Mouse (Mus musculus) hindbrain, embryonic 11.5 days (tissue): ENCODE measurements around the gene Stk11. TPM values are rescaled to one million over a fixed set of nuclear protein-coding genes. Genes with fewer than 3 reads are reported as not detected.
A peak's percentile ranks its signal among the peaks of the same experiment; 100 is the strongest.

ENCODE experiments used
- ATAC-seq: fragments of 200-750 bp; cut with Nextera tagmentation; 2 replicates; pipeline ENCODE4 v1.8.0; 2017; ENCODE audit warnings: mild to moderate bottlenecking, moderate TSS enrichment, moderate library complexity; ENCODE audit not compliant: low FRiP score
- DNase-seq: peaks from one replicate; pipeline ENCODE4 v3.0.0-alpha.2; 2015; ENCODE audit warnings: low spot score
- H3K27ac ChIP-seq: fragments of 300-500 bp; sonication (generic); 2 replicates; pipeline ENCODE4 v1.5.1; 2014; ENCODE audit warnings: mild to moderate bottlenecking, low read depth, low read length
- H3K27me3 ChIP-seq: fragments of 300-500 bp; sonication (generic); 2 replicates; pipeline ENCODE4 v1.6.1; 2014; ENCODE audit warnings: mild to moderate bottlenecking, low read length, moderate library complexity, mixed read lengths; ENCODE audit not compliant: control insufficient read depth, insufficient read depth
- H3K36me3 ChIP-seq: fragments of 300-500 bp; sonication (generic); 2 replicates; pipeline ENCODE4 v1.6.1; 2014; ENCODE audit warnings: mild to moderate bottlenecking, low read length, moderate library complexity, mixed read lengths; ENCODE audit not compliant: control insufficient read depth, insufficient read depth
- H3K4me1 ChIP-seq: fragments of 300-500 bp; sonication (generic); replicated peaks from 2 replicates; pipeline ENCODE4 v1.6.1; 2014; ENCODE audit warnings: low read length, mixed read lengths; ENCODE audit not compliant: control insufficient read depth, insufficient read depth
- H3K4me2 ChIP-seq: fragments of 300-500 bp; sonication (generic); replicated peaks from 2 replicates; pipeline ENCODE4 v1.6.1; 2014; ENCODE audit warnings: mild to moderate bottlenecking, low read depth, low read length
- H3K4me3 ChIP-seq: fragments of 300-500 bp; sonication (generic); 2 replicates; pipeline ENCODE4 v1.5.1; 2014; ENCODE audit warnings: low read depth, low read length
- H3K9ac ChIP-seq: fragments of 300-500 bp; sonication (generic); 2 replicates; pipeline ENCODE4 v1.6.1; 2014; ENCODE audit warnings: low read depth, low read length
- H3K9me3 ChIP-seq: fragments of 300-500 bp; sonication (generic); 2 replicates; pipeline ENCODE4 v1.6.1; 2016; ENCODE audit warnings: low read length; ENCODE audit not compliant: control insufficient read depth
- WGBS: fragments of 180-500 bp; shearing (Covaris S2); extraction: QIAGEN DNeasy Blood & Tissue Kit; methylation state at CpG from one replicate; pipeline ENCODE4 v1.1.7; 2014; 5-methylcytosine and 5-hydroxymethylcytosine counted together
- polyA plus RNA-seq: library from polyadenylated mRNA; unstranded; fragments of >200 nt; fragmentation: Nextera tagmentation; extraction: Ambion mirVana; gene quantifications from 2 replicates; pipeline ENCODE4 v1.2.1, GENCODE M21; 2014

Stk11 gene
- polyA plus RNA-seq, 1 experiment from 2014 or later, result 26.8 TPM

- H3K9ac ChIP-seq, result peak overlapping the region; percentile 100
- H3K4me2 ChIP-seq, result peak overlapping the region; percentile 93
- H3K27ac ChIP-seq, result peak overlapping the region; percentile 100
- H3K4me3 ChIP-seq, result peak overlapping the region; percentile 100
- 46% methylated on average over 3 of the region's 3 CpGs for WGBS
- H3K36me3 ChIP-seq, result peaks cover 48% of the 10 kb centered on the region
- ATAC-seq, result no peak
- no peaks in the 10 kb centered on the region for H3K27me3 ChIP-seq
- DNase-seq, result no peak
- H3K9me3 ChIP-seq, result no peaks in the 10 kb centered on the region
- peaks cover 46% of the 10 kb centered on the region for H3K4me1 ChIP-seq
Measured at GRCm38 (mm10) chr10:80152873-80153260, 37.3 kb downstream of the Stk11 start.

GRCm38 (mm10) chr10:80153713-80154112, 38.1 kb downstream of the Stk11 start:
- no peak for ATAC-seq
- peaks cover 48% of the 10 kb centered on the region for H3K4me1 ChIP-seq
- 82% methylated on average over 19 of the region's 19 CpGs for WGBS
- peaks cover 48% of the 10 kb centered on the region for H3K36me3 ChIP-seq
- DNase-seq, result no peak
- no peaks in the 10 kb centered on the region for H3K27me3 ChIP-seq
- H3K9me3 ChIP-seq, result no peaks in the 10 kb centered on the region
- H3K9ac ChIP-seq, result no peak overlapping the region; the same call in 1 of the 2 replicates
- peak overlapping the region; percentile 100 for H3K4me3 ChIP-seq
- peak overlapping the region; percentile 100; the same call in 1 of the 2 replicates for H3K27ac ChIP-seq
- H3K4me2 ChIP-seq, result no peak overlapping the region; the same call in 1 of the 2 replicates

DNA sequence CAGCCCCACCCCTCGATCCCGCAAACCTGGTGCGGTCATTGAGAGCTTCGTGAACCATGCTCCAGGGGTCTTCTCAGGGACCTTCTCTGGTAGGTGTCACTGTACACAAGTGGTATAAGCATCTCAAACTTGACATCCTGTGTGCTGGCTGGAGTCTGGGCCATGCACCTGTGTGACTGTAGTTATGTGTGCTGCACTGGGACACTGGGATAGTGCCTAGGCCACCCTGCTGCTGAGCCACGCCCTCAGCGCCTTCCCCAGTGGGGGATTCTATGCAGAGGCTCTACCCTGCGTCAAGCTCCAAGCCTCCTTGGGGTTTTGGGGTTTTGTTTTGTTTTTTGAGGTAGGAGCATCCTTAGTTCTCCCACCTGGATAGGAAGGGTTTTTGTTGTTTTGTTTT, 38.8 kb downstream of the Stk11 start:
- no peak overlapping the region; the same call in 1 of the 2 replicates for H3K4me3 ChIP-seq
- peaks cover 48% of the 10 kb centered on the region for H3K36me3 ChIP-seq
- no peak overlapping the region for H3K9ac ChIP-seq
- H3K4me1 ChIP-seq, result peaks cover 52% of the 10 kb centered on the region
- H3K4me2 ChIP-seq, result no peak overlapping the region
- 85% methylated on average over 7 of the region's 7 CpGs for WGBS
- DNase-seq, result no peak
- no peaks in the 10 kb centered on the region for H3K27me3 ChIP-seq
- H3K27ac ChIP-seq, result 0 out of 2 replicates have a peak overlapping the region, but pooled peaks have one; percentile 24
- no peaks in the 10 kb centered on the region for H3K9me3 ChIP-seq
- ATAC-seq, result no peak

GRCm38 (mm10) chr10:80155277-80155676, 39.7 kb downstream of the Stk11 start:
- ATAC-seq, result no peak

GRCm38 (mm10) chr10:80156002-80156751, 40.6 kb downstream of the Stk11 start:
- H3K27ac ChIP-seq, result peak overlapping the region; percentile 68; the same call in 1 of the 2 replicates
- H3K9ac ChIP-seq, result 0 out of 2 replicates have a peak overlapping the region, but pooled peaks have one; percentile 19
- peaks cover 58% of the 10 kb centered on the region for H3K4me1 ChIP-seq
- peak overlapping the region; percentile 2; the same call in 1 of the 2 replicates for H3K4me3 ChIP-seq
- H3K27me3 ChIP-seq, result no peaks in the 10 kb centered on the region
- no peaks in the 10 kb centered on the region for H3K9me3 ChIP-seq
- peaks cover 48% of the 10 kb centered on the region for H3K36me3 ChIP-seq
- 86% methylated on average over 29 of the region's 29 CpGs for WGBS
- H3K4me2 ChIP-seq, result no peak overlapping the region
- ATAC-seq (no peak), DNase-seq (no peak)

More at GRCm38 (mm10) chr10:80155277-80155676, 39.7 kb downstream of the Stk11 start:
- 67% methylated on average over 1 of the region's 1 CpGs for WGBS
- Histone ChIP-seq H3K27ac (peak overlapping the region; percentile 11; the same call in 1 of the 2 replicates), H3K9ac (no peak overlapping the region), H3K27me3 (no peaks in the 10 kb centered on the region), H3K4me1 (peaks cover 52% of the 10 kb centered on the region), H3K4me3 (no peak overlapping the region), H3K9me3 (no peaks in the 10 kb centered on the region), H3K4me2 (no peak overlapping the region), H3K36me3 (peaks cover 48% of the 10 kb centered on the region)
- DNase-seq, result no peak

DNA sequence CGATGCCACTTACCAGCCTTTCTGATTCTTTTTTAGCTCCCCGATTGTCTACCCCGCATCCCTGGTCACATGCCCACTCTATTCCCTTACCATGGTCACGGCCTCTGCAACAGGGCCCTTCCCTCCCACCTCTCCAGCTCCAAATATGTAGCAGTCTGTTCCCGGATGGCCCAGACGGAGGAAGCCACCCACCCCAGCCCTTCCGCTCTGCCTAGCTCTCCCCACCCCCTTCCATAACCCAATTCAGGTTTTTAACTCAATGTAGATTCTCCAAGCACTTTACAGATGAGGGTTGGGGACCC, 41.1 kb downstream of the Stk11 start:
- no peaks in the 10 kb centered on the region for H3K9me3 ChIP-seq
- no peak overlapping the region for H3K4me2 ChIP-seq
- peaks cover 63% of the 10 kb centered on the region for H3K4me1 ChIP-seq
- ATAC-seq (no peak), DNase-seq (no peak)
- peak overlapping the region; percentile 2; the same call in 1 of the 2 replicates for H3K4me3 ChIP-seq
- H3K9ac ChIP-seq, result 0 out of 2 replicates have a peak overlapping the region, but pooled peaks have one; percentile 19
- H3K27me3 ChIP-seq, result no peaks in the 10 kb centered on the region
- H3K36me3 ChIP-seq, result peaks cover 44% of the 10 kb centered on the region
- peak overlapping the region; percentile 68; the same call in 1 of the 2 replicates for H3K27ac ChIP-seq
- WGBS, result 60% methylated on average over 7 of the region's 7 CpGs

DNA sequence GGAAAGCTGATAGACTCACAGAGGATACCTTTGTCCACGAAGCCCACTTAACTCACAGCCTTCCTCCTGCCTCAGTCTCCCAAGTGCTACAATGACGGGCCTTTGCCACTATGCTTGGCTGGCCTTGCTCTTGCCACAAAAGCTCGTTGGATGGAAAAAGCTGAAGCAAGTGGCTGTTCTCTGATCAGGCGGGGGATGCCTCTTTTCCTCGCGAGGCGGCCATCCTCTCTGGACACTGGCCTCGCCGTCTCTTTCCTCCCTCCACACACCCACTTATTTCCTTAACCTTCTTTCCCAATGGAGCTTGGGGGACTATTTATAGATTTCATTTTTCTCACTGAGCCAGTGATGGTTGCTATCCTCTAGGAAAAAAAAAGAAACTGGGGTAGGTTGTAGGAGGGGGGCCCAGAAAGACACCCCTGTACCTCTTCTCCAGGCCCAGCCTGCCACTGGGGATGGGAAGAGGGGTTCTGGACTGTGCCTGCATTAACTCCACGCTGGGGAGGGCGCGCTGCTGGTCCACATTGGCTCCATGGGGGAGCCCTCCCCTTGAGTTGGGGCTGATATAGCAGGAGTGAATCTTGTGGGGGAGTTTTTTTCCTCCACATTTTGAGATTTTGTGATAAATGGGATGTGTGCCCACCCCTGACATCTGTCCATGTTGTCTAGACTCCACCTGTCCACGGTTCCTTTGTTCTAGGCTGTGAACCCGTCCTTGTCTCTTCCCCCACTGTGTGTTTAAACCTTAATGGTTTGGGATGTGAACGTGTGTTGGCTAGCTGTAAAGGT, 41.7 kb downstream of the Stk11 start:
- H3K9me3 ChIP-seq, result no peaks in the 10 kb centered on the region
- H3K4me1 ChIP-seq, result peaks cover 63% of the 10 kb centered on the region
- H3K4me2 ChIP-seq, result 0 out of 2 replicates have a peak overlapping the region, but pooled peaks have one; percentile 17
- H3K4me3 ChIP-seq, result no peak overlapping the region; the same call in 1 of the 2 replicates
- WGBS, result 66% methylated on average over 15 of the region's 15 CpGs
- ATAC-seq (no peak), DNase-seq (no peak)
- no peaks in the 10 kb centered on the region for H3K27me3 ChIP-seq
- peaks cover 41% of the 10 kb centered on the region for H3K36me3 ChIP-seq
- H3K9ac ChIP-seq, result peak overlapping the region; percentile 27; the same call in 1 of the 2 replicates
- peak overlapping the region; percentile 68 for H3K27ac ChIP-seq

DNA sequence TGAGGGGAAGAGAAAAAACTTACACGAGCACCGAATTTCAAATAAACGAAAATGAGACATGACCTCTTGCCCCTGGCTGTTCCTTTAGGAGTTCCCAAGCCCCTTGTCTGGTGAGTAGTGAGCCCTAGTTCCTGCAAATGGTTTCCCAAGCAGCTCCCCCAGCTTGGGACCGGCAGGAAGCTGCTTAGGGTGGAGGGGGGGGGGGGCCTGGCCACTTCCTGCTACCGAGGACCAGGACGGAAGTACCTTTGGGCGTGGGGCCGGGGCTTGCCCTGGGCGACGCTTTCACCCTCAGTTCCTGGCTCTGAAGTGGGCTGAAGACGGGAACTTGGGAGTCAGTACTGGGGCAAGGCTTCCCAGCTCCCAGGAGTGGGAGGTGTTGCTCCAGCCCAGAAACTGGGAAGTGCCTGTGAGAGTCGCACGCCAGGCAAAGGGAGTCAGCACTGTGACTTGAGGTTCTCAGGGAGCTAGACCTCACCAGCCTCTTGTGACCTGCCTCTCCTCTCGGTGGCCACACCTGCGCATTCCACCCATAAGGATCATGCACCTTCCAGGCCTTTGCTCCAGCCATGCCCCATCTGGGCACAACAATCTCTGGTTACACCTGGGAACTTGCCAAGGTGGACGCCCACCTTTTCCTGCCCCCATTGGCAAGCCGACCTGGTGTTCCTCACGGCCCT, 42.8 kb downstream of the Stk11 start:
- 13% methylated on average over 18 of the region's 18 CpGs for WGBS
- Histone ChIP-seq H3K9ac (no peak overlapping the region; the same call in 1 of the 2 replicates), H3K9me3 (no peaks in the 10 kb centered on the region), H3K4me1 (peaks cover 53% of the 10 kb centered on the region), H3K27ac (peak overlapping the region; percentile 68), H3K36me3 (peaks cover 35% of the 10 kb centered on the region), H3K27me3 (no peaks in the 10 kb centered on the region), H3K4me3 (peak overlapping the region; percentile 36; the same call in 1 of the 2 replicates), H3K4me2 (peak overlapping the region; percentile 69; the same call in 1 of the 2 replicates)
- ATAC-seq (peak; percentile 20; the same call in 1 of the 2 replicates), DNase-seq (peak; percentile 60)
